Mouse (Mus musculus): ENCODE measurements at regions not wholly inside any gene's neighbourhood (a gene's known extent, or its start where the extent isn't known, plus 50 kb on each side); places are given as distances from the start of the nearest gene placed in this dataset.

DNA sequence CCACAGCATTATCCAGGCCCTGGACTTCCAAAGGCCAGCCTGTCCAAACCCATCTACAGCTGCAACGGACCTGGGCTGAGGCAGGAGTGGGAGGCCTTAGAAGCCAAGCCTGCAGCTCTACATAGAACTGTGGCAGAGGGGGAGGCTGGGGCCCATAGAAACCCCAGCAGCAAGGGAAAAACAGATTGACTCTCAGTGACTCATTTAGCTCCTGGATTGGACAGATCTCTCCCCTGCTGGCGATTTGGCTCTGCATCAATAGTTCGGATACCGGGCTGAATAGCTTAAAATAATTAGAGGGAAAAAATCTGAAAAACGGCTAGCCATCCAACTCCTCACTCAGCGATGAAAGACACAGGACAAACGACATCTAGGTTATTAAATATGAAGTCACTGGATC lies 97.4 kb downstream of the Lmo4 start:
- no peaks in the 10 kb centered on the region for H3K9me3 ChIP-seq (replicated peaks)
- ATAC-seq (ENCODE audit: insufficient number of reproducible peaks, low FRiP score) = no peak
- H3K27me3 ChIP-seq (replicated peaks) = no peaks in the 10 kb centered on the region
- H3K4me2 ChIP-seq = no peak overlapping the region
- peaks cover 6% of the 10 kb centered on the region for H3K4me1 ChIP-seq (replicated peaks)
- WGBS = 77% methylated on average over 7 of the region's 7 CpGs
- no peak overlapping the region for H3K9ac ChIP-seq
- H3K27ac ChIP-seq (ENCODE audit: poor library complexity, severe bottlenecking) = no peak overlapping the region
- no peak overlapping the region for H3K4me3 ChIP-seq
- H3K36me3 ChIP-seq = no peaks in the 10 kb centered on the region

DNA sequence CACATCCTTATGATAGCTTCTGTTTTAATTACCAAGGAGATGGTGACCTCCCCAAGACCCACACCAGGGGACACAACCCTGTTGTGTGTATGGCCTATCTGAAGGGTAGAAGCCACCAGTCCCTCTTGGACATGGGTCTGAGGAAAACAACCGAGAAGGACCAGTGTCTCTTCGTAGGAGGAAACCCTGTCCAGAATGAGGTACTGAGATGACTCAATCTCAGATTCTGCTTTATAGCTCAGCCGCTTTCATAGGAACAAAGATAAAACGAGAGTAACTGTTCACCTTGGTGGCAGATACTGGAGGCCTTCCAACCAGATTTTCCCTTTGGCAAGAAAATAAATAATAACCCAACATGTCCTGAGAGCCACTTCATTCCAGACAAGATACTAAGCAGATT lies 100.7 kb downstream of the Lmo4 start:
- H3K4me1 ChIP-seq (replicated peaks) = peaks cover 6% of the 10 kb centered on the region
- H3K4me3 ChIP-seq = no peak overlapping the region
- no peak overlapping the region for H3K27ac ChIP-seq (ENCODE audit: poor library complexity, severe bottlenecking)
- H3K27me3 ChIP-seq (replicated peaks) = no peaks in the 10 kb centered on the region
- no peaks in the 10 kb centered on the region for H3K36me3 ChIP-seq
- no peak overlapping the region for H3K9ac ChIP-seq
- WGBS = 72% methylated on average over 4 of the region's 4 CpGs
- no peak overlapping the region for H3K4me2 ChIP-seq
- no peak for ATAC-seq (ENCODE audit: insufficient number of reproducible peaks, low FRiP score)
- no peaks in the 10 kb centered on the region for H3K9me3 ChIP-seq (replicated peaks)

DNA sequence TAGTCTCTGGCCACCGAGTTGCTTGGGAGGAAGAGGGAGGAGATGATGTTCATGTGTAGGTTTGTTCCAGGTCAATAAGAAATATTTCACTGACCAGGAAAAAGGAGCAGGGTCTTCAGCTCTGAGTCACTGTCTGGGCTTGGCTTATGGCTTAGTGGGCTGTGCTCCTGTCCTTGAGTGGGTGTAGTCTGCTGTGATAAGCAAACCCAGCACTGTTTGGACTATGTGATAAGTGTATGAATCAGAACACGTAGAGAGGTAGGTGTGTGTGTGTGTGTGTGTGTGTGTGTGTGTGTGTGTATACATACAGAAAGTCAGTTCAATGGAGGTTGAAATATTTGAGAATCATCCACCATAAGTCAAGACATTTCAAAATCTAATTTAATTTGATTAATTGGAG lies 105.6 kb downstream of the Lmo4 start:
- ATAC-seq (ENCODE audit: insufficient number of reproducible peaks, low FRiP score) = no peak
- Histone ChIP-seq H3K9ac (no peak overlapping the region), H3K36me3 (no peaks in the 10 kb centered on the region), H3K4me2 (no peak overlapping the region), H3K4me3 (no peak overlapping the region), H3K27me3 (replicated peaks) (no peaks in the 10 kb centered on the region), H3K27ac (ENCODE audit: poor library complexity, severe bottlenecking) (no peak overlapping the region), H3K4me1 (replicated peaks) (peaks cover 9% of the 10 kb centered on the region), H3K9me3 (replicated peaks) (no peaks in the 10 kb centered on the region)
- 46% methylated on average over 2 of the region's 2 CpGs for WGBS

DNA sequence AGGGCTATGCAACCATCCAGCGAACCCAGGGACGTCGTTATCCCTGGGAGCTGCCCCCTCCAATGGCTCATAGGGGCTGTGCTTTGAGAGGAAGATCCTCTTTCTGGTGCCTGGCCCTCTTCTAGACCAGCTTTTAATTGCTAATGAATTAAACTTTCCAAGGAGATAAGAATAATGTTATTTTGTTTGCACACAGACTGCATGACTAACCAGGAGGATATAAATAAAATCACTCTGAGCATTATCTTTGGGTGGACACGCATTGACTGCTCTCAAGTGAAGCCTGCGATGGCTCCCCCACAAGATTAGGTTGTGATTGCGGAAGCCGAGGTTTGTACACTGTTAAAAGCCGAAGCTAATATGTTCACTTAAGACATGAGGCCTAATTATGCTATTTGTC lies 106.3 kb downstream of the Lmo4 start:
- H3K36me3 ChIP-seq = no peaks in the 10 kb centered on the region
- 0 out of 2 replicates have a peak overlapping the region, but pooled peaks have one; percentile 6 for H3K4me2 ChIP-seq
- H3K4me3 ChIP-seq = no peak overlapping the region
- no peak overlapping the region for H3K9ac ChIP-seq
- ATAC-seq (ENCODE audit: insufficient number of reproducible peaks, low FRiP score) = no peak
- H3K27me3 ChIP-seq (replicated peaks) = no peaks in the 10 kb centered on the region
- peaks cover 9% of the 10 kb centered on the region for H3K4me1 ChIP-seq (replicated peaks)
- WGBS = 35% methylated on average over 8 of the region's 8 CpGs
- no peaks in the 10 kb centered on the region for H3K9me3 ChIP-seq (replicated peaks)
- no peak overlapping the region for H3K27ac ChIP-seq (ENCODE audit: poor library complexity, severe bottlenecking)

- H3K27ac ChIP-seq (ENCODE audit: poor library complexity, severe bottlenecking) = no peak overlapping the region
- H3K4me2 ChIP-seq = no peak overlapping the region
- ATAC-seq (ENCODE audit: insufficient number of reproducible peaks, low FRiP score) = no peak
- H3K36me3 ChIP-seq = no peaks in the 10 kb centered on the region
- peaks cover 13% of the 10 kb centered on the region for H3K4me1 ChIP-seq (replicated peaks)
- H3K9ac ChIP-seq = no peak overlapping the region
- no peaks in the 10 kb centered on the region for H3K27me3 ChIP-seq (replicated peaks)
- H3K4me3 ChIP-seq = no peak overlapping the region
- WGBS = 70% methylated on average over 1 of the region's 1 CpGs
- no peaks in the 10 kb centered on the region for H3K9me3 ChIP-seq (replicated peaks)
Measured at GRCm38 (mm10) chr3:144091231-144091630, 113.8 kb downstream of the Lmo4 start.

DNA sequence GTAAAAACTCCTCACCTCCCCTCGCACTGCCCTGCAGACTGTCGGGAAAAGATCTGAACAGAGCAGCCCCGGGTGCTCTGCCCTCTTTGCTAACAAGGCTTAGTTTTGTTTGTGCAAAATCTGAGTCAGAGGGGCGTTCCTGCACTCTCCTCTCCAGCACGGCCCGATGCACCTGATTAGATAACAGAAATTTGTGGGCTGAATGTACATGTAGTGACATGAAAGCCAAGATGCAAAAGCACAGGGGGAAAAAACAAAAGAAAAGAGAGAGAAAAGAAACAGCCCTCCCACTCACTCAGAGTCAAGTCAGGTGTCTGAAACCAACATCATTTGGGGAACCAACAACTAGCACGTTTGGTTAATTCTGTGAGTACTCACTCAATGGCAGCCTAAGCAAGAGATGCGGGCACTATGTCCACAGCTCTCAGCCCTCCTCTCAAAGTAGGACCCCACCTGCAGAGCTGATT lies 115.2 kb downstream of the Lmo4 start:
- ATAC-seq (ENCODE audit: insufficient number of reproducible peaks, low FRiP score) = no peak
- Histone ChIP-seq H3K27ac (ENCODE audit: poor library complexity, severe bottlenecking) (no peak overlapping the region), H3K4me2 (no peak overlapping the region), H3K9me3 (replicated peaks) (no peaks in the 10 kb centered on the region), H3K4me3 (no peak overlapping the region), H3K27me3 (replicated peaks) (no peaks in the 10 kb centered on the region), H3K4me1 (replicated peaks) (peaks cover 13% of the 10 kb centered on the region), H3K36me3 (no peaks in the 10 kb centered on the region), H3K9ac (no peak overlapping the region)
- WGBS = 26% methylated on average over 8 of the region's 8 CpGs

GRCm38 (mm10) chr3:144088261-144088884 lies 116.6 kb downstream of the Lmo4 start:
- Histone ChIP-seq H3K4me3 (no peak overlapping the region), H3K36me3 (no peaks in the 10 kb centered on the region), H3K4me1 (replicated peaks) (peaks cover 13% of the 10 kb centered on the region), H3K27ac (ENCODE audit: poor library complexity, severe bottlenecking) (no peak overlapping the region), H3K27me3 (replicated peaks) (no peaks in the 10 kb centered on the region), H3K9ac (no peak overlapping the region), H3K4me2 (peak overlapping the region; percentile 43), H3K9me3 (replicated peaks) (no peaks in the 10 kb centered on the region)
- WGBS = 51% methylated on average over 18 of the region's 18 CpGs
- ATAC-seq (ENCODE audit: insufficient number of reproducible peaks, low FRiP score) = no peak

DNA sequence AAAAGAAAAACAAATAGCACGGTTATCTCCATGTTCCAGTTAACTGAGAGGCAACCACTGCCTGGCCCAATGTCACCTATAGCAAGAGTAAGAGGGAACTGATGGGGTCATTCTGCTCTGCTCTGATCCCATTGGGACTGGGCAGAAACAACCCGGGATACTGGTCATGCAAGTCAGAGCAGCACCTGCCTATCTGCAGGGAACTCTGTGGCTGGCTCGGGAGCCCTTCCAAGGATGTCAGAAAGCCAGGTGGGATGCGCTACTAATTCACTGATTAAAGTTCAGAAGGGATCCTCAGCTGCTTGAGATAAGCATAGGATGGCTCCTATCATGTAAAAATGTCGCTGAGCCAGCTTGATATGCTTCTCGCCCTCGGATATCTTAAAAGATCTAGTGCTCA lies 117.2 kb downstream of the Lmo4 start:
- Histone ChIP-seq H3K4me3 (no peak overlapping the region), H3K9ac (no peak overlapping the region), H3K27ac (ENCODE audit: poor library complexity, severe bottlenecking) (no peak overlapping the region), H3K4me1 (replicated peaks) (peaks cover 13% of the 10 kb centered on the region), H3K9me3 (replicated peaks) (no peaks in the 10 kb centered on the region), H3K4me2 (peak overlapping the region; percentile 43), H3K36me3 (no peaks in the 10 kb centered on the region), H3K27me3 (replicated peaks) (no peaks in the 10 kb centered on the region)
- 38% methylated on average over 7 of the region's 7 CpGs for WGBS
- ATAC-seq (ENCODE audit: insufficient number of reproducible peaks, low FRiP score) = no peak

GRCm38 (mm10) chr3:144086176-144086575 lies 118.8 kb downstream of the Lmo4 start:
- 79% methylated on average over 3 of the region's 3 CpGs for WGBS

DNA sequence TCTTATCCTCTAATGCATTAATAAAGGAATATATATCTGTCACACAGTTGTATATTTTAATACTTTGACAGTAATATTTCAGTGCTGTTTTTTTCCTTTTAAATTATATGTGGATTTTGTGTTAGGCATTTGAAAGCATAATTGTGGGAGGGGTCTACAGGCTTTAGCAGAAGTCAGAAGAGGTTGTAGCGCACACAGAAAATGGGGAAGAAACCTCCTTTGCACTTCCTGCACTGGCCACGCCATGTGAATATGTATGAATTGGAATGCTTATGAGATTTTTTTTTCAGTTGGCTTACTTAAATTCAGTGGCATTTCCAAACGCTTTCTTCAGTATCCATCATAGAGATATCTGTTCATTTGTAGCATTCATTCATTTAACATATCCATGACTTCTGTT lies 125.1 kb downstream of the Lmo4 start:
- Histone ChIP-seq H3K27me3 (replicated peaks) (no peaks in the 10 kb centered on the region), H3K9me3 (replicated peaks) (no peaks in the 10 kb centered on the region), H3K4me3 (no peak overlapping the region), H3K27ac (ENCODE audit: poor library complexity, severe bottlenecking) (no peak overlapping the region), H3K4me2 (no peak overlapping the region), H3K36me3 (no peaks in the 10 kb centered on the region), H3K4me1 (replicated peaks) (no peaks in the 10 kb centered on the region), H3K9ac (no peak overlapping the region)
- ATAC-seq (ENCODE audit: insufficient number of reproducible peaks, low FRiP score) = no peak
- 86% methylated on average over 3 of the region's 3 CpGs for WGBS

More at GRCm38 (mm10) chr3:144086176-144086575, 118.8 kb downstream of the Lmo4 start:
- no peak overlapping the region for H3K27ac ChIP-seq (ENCODE audit: poor library complexity, severe bottlenecking)
- H3K9ac ChIP-seq = no peak overlapping the region
- H3K4me1 ChIP-seq (replicated peaks) = peaks cover 13% of the 10 kb centered on the region
- no peaks in the 10 kb centered on the region for H3K27me3 ChIP-seq (replicated peaks)
- no peak for ATAC-seq (ENCODE audit: insufficient number of reproducible peaks, low FRiP score)
- H3K36me3 ChIP-seq = no peaks in the 10 kb centered on the region
- no peaks in the 10 kb centered on the region for H3K9me3 ChIP-seq (replicated peaks)
- H3K4me3 ChIP-seq = no peak overlapping the region
- H3K4me2 ChIP-seq = no peak overlapping the region

GRCm38 (mm10) chr3:144078198-144078935 lies 126.7 kb downstream of the Lmo4 start:
- no peak overlapping the region for H3K27ac ChIP-seq (ENCODE audit: poor library complexity, severe bottlenecking)
- no peaks in the 10 kb centered on the region for H3K4me1 ChIP-seq (replicated peaks)
- H3K9me3 ChIP-seq (replicated peaks) = no peaks in the 10 kb centered on the region
- H3K27me3 ChIP-seq (replicated peaks) = no peaks in the 10 kb centered on the region
- ATAC-seq (ENCODE audit: insufficient number of reproducible peaks, low FRiP score) = no peak
- no peaks in the 10 kb centered on the region for H3K36me3 ChIP-seq
- no peak overlapping the region for H3K4me2 ChIP-seq
- no peak overlapping the region for H3K4me3 ChIP-seq
- no peak overlapping the region for H3K9ac ChIP-seq
- WGBS = 67% methylated on average over 13 of the region's 13 CpGs
